Comparison of ENCODE assay signal across 9 mouse cellular contexts in the genomic region with DNA sequence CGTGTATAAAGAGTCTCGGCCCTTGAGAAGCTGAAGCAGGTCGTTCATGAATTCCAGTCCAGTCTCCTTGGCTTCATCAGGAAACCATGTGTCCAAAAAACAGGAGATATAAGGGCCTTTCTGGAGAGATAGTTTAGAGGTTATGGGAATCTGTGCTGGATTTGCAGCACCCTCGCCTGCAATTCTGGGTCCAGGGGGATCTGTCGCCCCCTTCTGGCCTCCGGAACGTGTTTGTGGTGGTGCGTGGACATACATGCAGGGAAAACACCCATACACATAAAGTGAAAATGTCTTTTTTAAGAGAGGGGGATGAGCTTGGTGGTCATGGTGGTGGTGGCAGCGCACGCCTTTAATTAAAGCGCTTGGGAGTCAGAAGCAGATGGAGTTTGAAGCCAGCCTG. TPM values are rescaled to one million over a fixed set of nuclear protein-coding genes. Genes with fewer than 3 reads are reported as not detected.
A peak's percentile ranks its signal among the peaks of the same experiment; 100 is the strongest.
DNase-seq lines count a peak whose midpoint lies in the region; ATAC-seq and TF ChIP-seq lines count a peak whose summit lies in the region.
"Had no signal": no experiment of that assay in that cellular context is flagged by ENCODE, and none has a peak within 500 bp of the region (broad histone marks: within the 10 kb centered on the region; RNA-seq: fewer than 3 reads in every experiment).

No protein-coding gene starts in this region.

- H3K27me3 ChIP-seq in midbrain, postnatal 0 days (ENCODE audit: insufficient read depth, low read length): no peaks in the 10 kb centered on the region
- H3K27me3 ChIP-seq in midbrain, embryonic 14.5 days (ENCODE audit: control insufficient read depth, insufficient read depth, low read length): no peaks in the 10 kb centered on the region
- H3K27me3 ChIP-seq in midbrain, embryonic 16.5 days (ENCODE audit: control insufficient read depth, insufficient read depth, low read depth, low read length): no peaks in the 10 kb centered on the region

- peak; percentile 57 for DNase-seq in cerebellum, adult 9-11 months
- no peak for DNase-seq in cerebellum, postnatal 4 days (ENCODE audit: low spot score in 2 of 2)
- DNase-seq in midbrain, postnatal 0 days (ENCODE audit: low spot score): no peak
- DNase-seq in midbrain, embryonic 14.5 days: no peak
- peak; percentile 65 for DNase-seq in liver
- DNase-seq in thymus, postnatal 25 days: peak; percentile 61
- DNase-seq in frontal cortex, postnatal 14 days (ENCODE audit: low spot score in 2 of 2): no peak

- peaks cover 12% of the 10 kb centered on the region for H3K4me1 ChIP-seq in midbrain, postnatal 0 days (ENCODE audit: insufficient read depth, low read length)
- H3K4me1 ChIP-seq in midbrain, embryonic 14.5 days (ENCODE audit: control insufficient read depth, insufficient read depth, low read length): peaks cover 19% of the 10 kb centered on the region
- H3K4me1 ChIP-seq in midbrain, embryonic 16.5 days (ENCODE audit: control insufficient read depth, insufficient read depth, low read length): peaks cover 24% of the 10 kb centered on the region

- no peaks in the 10 kb centered on the region for H3K9me3 ChIP-seq in midbrain, postnatal 0 days (ENCODE audit: low read length)
- no peaks in the 10 kb centered on the region for H3K9me3 ChIP-seq in midbrain, embryonic 14.5 days (ENCODE audit: control insufficient read depth, low read length)
- no peaks in the 10 kb centered on the region for H3K9me3 ChIP-seq in midbrain, embryonic 16.5 days (replicated peaks; ENCODE audit: control insufficient read depth, low read length, poor library complexity, severe bottlenecking)
- H3K9me3 ChIP-seq: heart, embryonic 13.5 days had no signal

- H3K4me2 ChIP-seq in midbrain, postnatal 0 days (ENCODE audit: low read depth, low read length, poor library complexity, severe bottlenecking): no peak overlapping the region
- H3K4me2 ChIP-seq in midbrain, embryonic 14.5 days (ENCODE audit: low read length): no peak overlapping the region
- H3K4me2 ChIP-seq in midbrain, embryonic 16.5 days (ENCODE audit: low read length): no peak overlapping the region; the same call in 1 of the 2 replicates

- no peak overlapping the region for H3K27ac ChIP-seq in midbrain, postnatal 0 days (ENCODE audit: low read depth, low read length)
- no peak overlapping the region for H3K27ac ChIP-seq in midbrain, embryonic 14.5 days (replicated peaks; ENCODE audit: low read depth, low read length)
- no peak overlapping the region for H3K27ac ChIP-seq in midbrain, embryonic 16.5 days (ENCODE audit: low read length)

- WGBS in midbrain, postnatal 0 days: 65% methylated on average over 11 of the region's 11 CpGs
- 62% methylated on average over 11 of the region's 11 CpGs for WGBS in midbrain, embryonic 14.5 days
- WGBS in midbrain, embryonic 16.5 days: 66% methylated on average over 11 of the region's 11 CpGs

- no peak overlapping the region for H3K4me3 ChIP-seq in midbrain, postnatal 0 days (ENCODE audit: low read depth, low read length)
- no peak overlapping the region for H3K4me3 ChIP-seq in midbrain, embryonic 14.5 days (replicated peaks; ENCODE audit: low read depth, low read length)
- H3K4me3 ChIP-seq in midbrain, embryonic 16.5 days (ENCODE audit: low read depth, low read length): no peak overlapping the region

- TF ChIP-seq CTCF in midbrain, postnatal 0 days (IDR thresholded peaks at IDR 0.05): peak; percentile 44

- no peak for ATAC-seq in midbrain, postnatal 0 days (ENCODE audit: low FRiP score)
- no peak for ATAC-seq in midbrain, embryonic 14.5 days (ENCODE audit: low FRiP score, low TSS enrichment)
- ATAC-seq in midbrain, embryonic 16.5 days: no peak

- no peak overlapping the region for H3K9ac ChIP-seq in midbrain, postnatal 0 days (replicated peaks; ENCODE audit: low read length, poor library complexity, severe bottlenecking)
- no peak overlapping the region for H3K9ac ChIP-seq in midbrain, embryonic 14.5 days (replicated peaks; ENCODE audit: low read length)
- H3K9ac ChIP-seq in midbrain, embryonic 16.5 days (ENCODE audit: low read depth, low read length): no peak overlapping the region

- no peaks in the 10 kb centered on the region for H3K36me3 ChIP-seq in midbrain, postnatal 0 days (ENCODE audit: insufficient read depth, low read length)
- no peaks in the 10 kb centered on the region for H3K36me3 ChIP-seq in midbrain, embryonic 14.5 days (ENCODE audit: control insufficient read depth, insufficient read depth, low read length)
- no peaks in the 10 kb centered on the region for H3K36me3 ChIP-seq in midbrain, embryonic 16.5 days (ENCODE audit: control insufficient read depth, insufficient read depth, low read length)
- H3K36me3 ChIP-seq: heart, embryonic 13.5 days had no signal

RNA-seq across cellular contexts. Expression of gene Sbf1, which starts 1.0 kb away (rescaled TPM):
- 268 and 287 TPM in 2 replicates for total RNA-seq in midbrain, postnatal 0 days (2014; rRNA removed)
- 77.3 and 79.3 TPM in 2 replicates for polyA plus RNA-seq in midbrain, postnatal 0 days (2015; fragmentation: Nextera tagmentation; extraction: Ambion mirVana)
- polyA plus RNA-seq in midbrain, embryonic 14.5 days (2014; fragmentation: Nextera tagmentation; extraction: Ambion mirVana): 103 and 109 TPM in 2 replicates
- polyA plus RNA-seq in midbrain, embryonic 16.5 days (2015; fragmentation: Nextera tagmentation; extraction: Ambion mirVana): 92.9 and 101 TPM in 2 replicates

RNA-seq across cellular contexts. Expression of gene Adm2, which starts 6.4 kb away (rescaled TPM):
- not detected in 2 replicates for total RNA-seq in midbrain, postnatal 0 days (2014; rRNA removed)
- not detected in 2 replicates for polyA plus RNA-seq in midbrain, postnatal 0 days (2015; fragmentation: Nextera tagmentation; extraction: Ambion mirVana)
- not detected in 2 replicates for polyA plus RNA-seq in midbrain, embryonic 14.5 days (2014; fragmentation: Nextera tagmentation; extraction: Ambion mirVana)
- not detected in 2 replicates for polyA plus RNA-seq in midbrain, embryonic 16.5 days (2015; fragmentation: Nextera tagmentation; extraction: Ambion mirVana)

RNA-seq across cellular contexts. Expression of gene Miox, which starts 18.1 kb away (rescaled TPM):
- total RNA-seq in midbrain, postnatal 0 days (2014; rRNA removed): not detected in 2 replicates
- not detected in 2 replicates for polyA plus RNA-seq in midbrain, postnatal 0 days (2015; fragmentation: Nextera tagmentation; extraction: Ambion mirVana)
- not detected in 2 replicates for polyA plus RNA-seq in midbrain, embryonic 14.5 days (2014; fragmentation: Nextera tagmentation; extraction: Ambion mirVana)
- not detected in 2 replicates for polyA plus RNA-seq in midbrain, embryonic 16.5 days (2015; fragmentation: Nextera tagmentation; extraction: Ambion mirVana)
- polyA plus RNA-seq: heart, embryonic 13.5 days had no signal

RNA-seq across cellular contexts. Expression of gene Lmf2, which starts 39.3 kb away (rescaled TPM):
- 20.2 and 25.6 TPM in 2 replicates for total RNA-seq in midbrain, postnatal 0 days (2014; rRNA removed)
- 27.3 and 30.9 TPM in 2 replicates for polyA plus RNA-seq in midbrain, postnatal 0 days (2015; fragmentation: Nextera tagmentation; extraction: Ambion mirVana)
- 18.3 and 23.9 TPM in 2 replicates for polyA plus RNA-seq in midbrain, embryonic 14.5 days (2014; fragmentation: Nextera tagmentation; extraction: Ambion mirVana)
- polyA plus RNA-seq in midbrain, embryonic 16.5 days (2015; fragmentation: Nextera tagmentation; extraction: Ambion mirVana): 29.0 and 34.9 TPM in 2 replicates

RNA-seq across cellular contexts. Expression of gene Ncaph2, which starts 39.4 kb away (rescaled TPM):
- 87.1 and 88.8 TPM in 2 replicates for total RNA-seq in midbrain, postnatal 0 days (2014; rRNA removed)
- 88.0 and 96.9 TPM in 2 replicates for polyA plus RNA-seq in midbrain, postnatal 0 days (2015; fragmentation: Nextera tagmentation; extraction: Ambion mirVana)
- polyA plus RNA-seq in midbrain, embryonic 14.5 days (2014; fragmentation: Nextera tagmentation; extraction: Ambion mirVana): 106 and 111 TPM in 2 replicates
- polyA plus RNA-seq in midbrain, embryonic 16.5 days (2015; fragmentation: Nextera tagmentation; extraction: Ambion mirVana): 116 and 117 TPM in 2 replicates

Comparison
In these comparisons a context has a peak if more than half of its experiments do, and no peak if none do; other contexts are left out.
1. DNase-seq: peak in cerebellum, adult 9-11 months (single experiment), liver (single experiment) and thymus, postnatal 25 days (single experiment); none in cerebellum, postnatal 4 days (0 of 2), midbrain, postnatal 0 days (single experiment), midbrain, embryonic 14.5 days (single experiment) and frontal cortex, postnatal 14 days (0 of 2).